Mouse (Mus musculus): ENCODE measurements around the gene Zzef1. TPM values are rescaled to one million over a fixed set of nuclear protein-coding genes. Genes with fewer than 3 reads are reported as not detected.
A peak's percentile ranks its signal among the peaks of the same experiment; 100 is the strongest.

The Zzef1 gene
- total RNA-seq, 2 experiments from 2014 or later: 49.3 to 49.4 TPM

DNA sequence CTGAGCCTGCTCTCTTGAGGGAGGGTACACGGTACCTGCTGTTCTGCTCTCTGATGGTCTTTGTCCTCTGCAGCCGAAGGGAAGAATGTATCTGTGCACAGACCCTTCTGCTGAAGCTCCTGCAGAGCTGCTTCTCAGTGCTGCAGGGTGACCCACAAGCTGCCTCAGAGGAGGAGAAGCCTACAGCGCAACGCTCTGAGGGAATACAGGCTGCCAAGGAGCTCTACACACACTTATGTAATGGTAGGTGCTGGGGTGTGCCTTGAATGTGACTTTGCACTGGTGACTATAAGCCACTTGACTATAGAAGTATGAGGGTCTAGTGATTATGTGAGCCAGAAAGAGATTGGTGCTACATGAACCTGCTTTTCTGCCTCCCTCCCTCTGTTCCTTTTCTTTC lies 57.1 kb downstream of the Zzef1 start:
- DNase-seq (ENCODE audit: extremely low spot score in 1 of 2, low spot score in 2 of 2): no peak
- intact Hi-C loops (cut with DNase I): no loop called here

DNA sequence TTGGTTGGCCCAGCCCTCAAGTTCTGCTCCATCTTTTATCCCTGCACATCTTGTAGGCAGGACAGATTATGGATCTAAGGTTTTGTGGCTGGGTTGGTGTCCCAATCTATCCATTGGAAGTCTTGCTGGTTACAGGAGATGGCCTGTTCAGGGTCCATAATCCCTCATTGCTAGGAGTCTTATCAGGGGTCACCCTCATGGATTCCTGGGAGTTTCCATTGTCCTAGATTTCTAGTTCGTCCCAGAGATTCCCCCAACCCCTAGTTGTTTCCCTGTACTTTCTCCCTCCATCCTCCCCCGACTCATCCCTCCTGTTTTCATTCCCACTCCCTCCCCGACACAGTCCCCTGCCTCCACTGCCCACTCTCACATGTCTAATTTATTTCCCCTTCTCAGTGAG lies 58.2 kb downstream of the Zzef1 start:
- DNase-seq (ENCODE audit: extremely low spot score in 1 of 2, low spot score in 2 of 2): no peak
- intact Hi-C loops (cut with DNase I): no loop called here

- no peak for DNase-seq (ENCODE audit: extremely low spot score in 1 of 2, low spot score in 2 of 2)
- intact Hi-C loops (cut with DNase I): no loop called here
These were observed 60.7 kb downstream of the Zzef1 start for GRCm38 (mm10) chr11:72856764-72857163.

DNA sequence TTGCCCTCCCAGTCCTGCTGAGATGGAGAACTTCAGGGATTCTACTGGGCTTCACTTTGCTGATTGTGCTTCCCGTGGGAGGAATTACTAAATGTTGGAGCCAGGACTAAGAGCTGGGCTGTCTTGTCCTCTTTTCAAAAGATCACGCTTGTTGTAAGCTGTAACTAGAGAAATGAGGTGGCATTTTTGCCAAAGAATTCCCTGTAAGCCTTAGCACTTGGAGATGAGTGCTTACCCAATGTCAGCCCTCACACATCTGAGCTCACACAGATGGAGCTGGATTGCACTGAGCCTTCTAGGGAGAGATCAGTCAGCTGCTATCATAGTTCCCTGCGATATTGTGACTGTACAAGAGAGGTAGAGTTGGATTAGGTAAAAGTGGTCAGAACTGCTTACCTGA lies 65.2 kb downstream of the Zzef1 start:
- intact Hi-C loops (cut with DNase I): no loop called here
- no peak for DNase-seq (ENCODE audit: extremely low spot score in 1 of 2, low spot score in 2 of 2)

- no peak for DNase-seq (ENCODE audit: extremely low spot score in 1 of 2, low spot score in 2 of 2)
- intact Hi-C loops (cut with DNase I): loop anchor here (5.0 kb wide), 1 partner anchor 46 kb away; no protein-coding TSS in a partner anchor
These were observed 70.4 kb downstream of the Zzef1 start for GRCm38 (mm10) chr11:72866446-72866845.

DNA sequence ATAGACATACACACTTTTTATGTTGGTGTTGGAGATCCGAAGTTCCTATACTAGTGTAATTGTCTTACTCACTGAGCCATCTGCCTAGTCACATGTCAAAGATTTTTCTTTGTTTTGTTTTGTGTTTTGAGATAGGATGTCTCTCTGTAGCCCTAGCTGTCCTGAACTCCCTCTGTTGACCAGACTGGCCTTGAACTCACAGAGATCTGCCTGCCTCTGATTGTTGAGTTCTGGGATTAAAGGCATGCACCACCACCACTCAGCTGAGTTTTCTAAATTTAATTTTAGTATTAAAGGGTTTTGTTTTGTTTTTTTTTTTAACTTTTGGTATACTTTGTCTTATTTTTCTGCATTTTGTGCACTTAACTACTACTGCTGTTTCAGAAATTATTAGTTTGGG lies 76.0 kb downstream of the Zzef1 start:
- no peak for DNase-seq (ENCODE audit: extremely low spot score in 1 of 2, low spot score in 2 of 2)
- intact Hi-C loops (cut with DNase I): no loop called here

DNA sequence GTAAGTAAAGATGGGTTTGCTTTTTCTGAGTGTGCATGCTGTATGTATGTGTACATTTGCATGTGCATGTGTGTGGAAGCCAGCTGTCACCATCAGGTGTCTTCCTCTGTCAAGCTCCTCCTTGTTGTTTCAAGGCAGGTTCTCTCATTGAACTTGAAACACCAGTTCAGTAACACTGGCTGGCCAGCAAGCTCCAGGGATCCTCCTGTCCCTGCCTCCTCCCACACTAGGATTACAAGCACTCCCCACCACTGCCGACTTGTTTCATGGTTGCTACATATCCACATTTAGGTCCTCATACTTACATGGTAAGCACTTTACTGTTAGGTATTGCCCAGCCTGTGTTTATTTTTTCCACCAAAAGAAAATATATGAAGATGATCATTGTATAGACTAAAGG lies 96.6 kb downstream of the Zzef1 start:
- intact Hi-C loops (cut with DNase I): no loop called here

GRCm38 (mm10) chr11:72908391-72908790 lies 112.4 kb downstream of the Zzef1 start:
- intact Hi-C loops (cut with DNase I): no loop called here

More for the DNA sequence above, 96.6 kb downstream of the Zzef1 start:
- DNase-seq (ENCODE audit: extremely low spot score in 1 of 2, low spot score in 2 of 2): no peak

GRCm38 (mm10) chr11:72917299-72917996 lies 121.4 kb downstream of the Zzef1 start:
- intact Hi-C loops (cut with DNase I): loop anchor here (10.0 kb wide), 1 partner anchor 163 kb away; no protein-coding TSS in a partner anchor
- no peak for DNase-seq (ENCODE audit: extremely low spot score in 1 of 2, low spot score in 2 of 2)

More at GRCm38 (mm10) chr11:72908391-72908790, 112.4 kb downstream of the Zzef1 start:
- no peak for DNase-seq (ENCODE audit: extremely low spot score in 1 of 2, low spot score in 2 of 2)

DNA sequence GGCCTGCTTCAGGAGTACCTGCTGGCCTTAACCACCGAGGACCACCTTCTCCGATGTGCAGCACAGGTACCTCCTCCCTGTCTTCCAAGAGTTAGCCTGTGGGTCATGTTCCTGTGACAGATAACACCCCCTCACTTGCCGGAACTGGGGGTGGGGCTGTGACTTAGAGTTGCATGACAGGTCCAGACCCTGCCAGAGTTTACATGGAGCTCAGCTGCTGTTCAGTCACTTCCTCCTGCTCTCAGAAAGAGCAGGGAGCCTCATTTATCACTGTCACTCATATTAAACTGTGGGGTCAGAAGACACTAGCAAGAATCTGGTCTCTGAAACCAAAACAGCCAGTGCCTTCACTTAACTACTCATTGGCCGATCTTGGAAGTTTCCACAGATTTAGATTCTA lies 127.1 kb downstream of the Zzef1 start:
- no peak for DNase-seq (ENCODE audit: extremely low spot score in 1 of 2, low spot score in 2 of 2)
- intact Hi-C loops (cut with DNase I): no loop called here

DNA sequence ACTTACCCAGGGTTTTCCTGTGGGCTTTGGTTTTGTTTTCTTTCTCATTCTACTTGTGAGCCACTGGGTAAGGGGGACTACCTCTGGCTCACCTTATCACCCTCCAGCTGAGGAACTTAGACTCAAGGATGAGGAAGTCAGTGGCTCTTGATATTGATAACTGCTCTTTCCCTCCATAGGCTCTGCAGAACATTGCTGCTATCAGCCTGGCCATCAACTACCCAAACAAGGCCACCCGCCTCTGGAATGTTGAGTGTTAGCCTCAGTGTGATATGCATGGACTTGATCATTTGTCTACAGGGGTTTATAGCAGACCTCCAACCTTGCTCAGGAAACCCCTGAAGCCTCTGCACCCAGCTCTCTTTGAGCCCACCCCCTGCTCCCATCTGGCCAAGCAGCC lies 128.4 kb downstream of the Zzef1 start:
- DNase-seq (ENCODE audit: extremely low spot score in 1 of 2, low spot score in 2 of 2): no peak
- intact Hi-C loops (cut with DNase I): no loop called here

GRCm38 (mm10) chr11:72925067-72925466 lies 129.0 kb downstream of the Zzef1 start:
- intact Hi-C loops (cut with DNase I): loop anchor here (5.0 kb wide), 2 partner anchors 77 to 112 kb away; no protein-coding TSS in a partner anchor
- DNase-seq (ENCODE audit: extremely low spot score in 1 of 2, low spot score in 2 of 2): no peak

- DNase-seq (ENCODE audit: extremely low spot score in 1 of 2, low spot score in 2 of 2): peak in 1 of 2 experiments; percentile 72
- intact Hi-C loops (cut with DNase I): loop anchor here (5.0 kb wide), 2 partner anchors 76 to 111 kb away; no protein-coding TSS in a partner anchor
These were observed 130.3 kb downstream of the Zzef1 start for GRCm38 (mm10) chr11:72926226-72926890.

GRCm38 (mm10) chr11:72928516-72928915 lies 132.5 kb downstream of the Zzef1 start:
- intact Hi-C loops (cut with DNase I): loop anchor here (5.0 kb wide), 2 partner anchors 74 to 109 kb away; no protein-coding TSS in a partner anchor
- peak in 1 of 2 experiments; percentile 45 for DNase-seq (ENCODE audit: extremely low spot score in 1 of 2, low spot score in 2 of 2)

- peak in 1 of 2 experiments; percentile 61 for DNase-seq (ENCODE audit: extremely low spot score in 1 of 2, low spot score in 2 of 2)
- intact Hi-C loops (cut with DNase I): no loop called here
These were observed 144.4 kb downstream of the Zzef1 start for GRCm38 (mm10) chr11:72940208-72941143.

DNA sequence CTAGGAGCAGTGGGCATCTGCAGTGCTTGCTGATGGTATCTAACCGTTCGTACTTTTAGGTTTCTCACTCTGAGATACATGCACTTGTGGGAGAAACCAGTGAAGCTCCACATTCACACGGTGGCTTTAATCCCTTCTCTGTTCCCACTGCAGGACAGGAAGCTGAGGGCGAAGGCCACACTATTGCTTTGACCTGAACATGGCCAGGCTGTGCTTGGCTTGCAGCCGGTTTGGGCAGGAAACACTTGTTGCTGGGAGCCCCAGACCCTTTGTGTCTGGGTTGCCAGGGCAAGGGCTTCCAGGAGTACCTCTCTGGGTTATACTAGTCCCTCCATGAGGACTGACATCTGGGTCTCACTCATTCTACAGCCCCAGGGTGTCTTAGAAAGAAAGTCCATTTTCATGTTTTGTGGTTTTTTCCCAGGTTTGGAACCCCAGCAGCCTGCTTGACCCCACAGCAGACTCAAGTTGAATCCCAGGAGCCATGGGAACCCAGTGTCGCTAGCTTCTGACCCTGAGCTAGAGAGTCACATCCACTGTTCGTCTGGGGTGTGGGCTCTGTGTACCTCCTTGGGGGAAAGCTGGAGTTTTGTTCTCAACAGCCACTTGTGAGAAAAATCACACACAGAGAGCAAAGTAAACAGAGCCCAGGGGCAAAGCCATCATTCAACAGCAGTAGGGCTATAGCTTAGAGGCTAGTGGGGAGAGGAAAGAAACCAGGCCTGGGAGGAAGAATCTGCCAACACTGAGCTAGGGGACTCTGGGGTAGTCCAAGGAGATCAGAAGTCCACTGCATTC lies 149.2 kb downstream of the Zzef1 start:
- intact Hi-C loops (cut with DNase I): no loop called here
- DNase-seq (ENCODE audit: extremely low spot score in 1 of 2, low spot score in 2 of 2): peak in 1 of 2 experiments; percentile 68

DNA sequence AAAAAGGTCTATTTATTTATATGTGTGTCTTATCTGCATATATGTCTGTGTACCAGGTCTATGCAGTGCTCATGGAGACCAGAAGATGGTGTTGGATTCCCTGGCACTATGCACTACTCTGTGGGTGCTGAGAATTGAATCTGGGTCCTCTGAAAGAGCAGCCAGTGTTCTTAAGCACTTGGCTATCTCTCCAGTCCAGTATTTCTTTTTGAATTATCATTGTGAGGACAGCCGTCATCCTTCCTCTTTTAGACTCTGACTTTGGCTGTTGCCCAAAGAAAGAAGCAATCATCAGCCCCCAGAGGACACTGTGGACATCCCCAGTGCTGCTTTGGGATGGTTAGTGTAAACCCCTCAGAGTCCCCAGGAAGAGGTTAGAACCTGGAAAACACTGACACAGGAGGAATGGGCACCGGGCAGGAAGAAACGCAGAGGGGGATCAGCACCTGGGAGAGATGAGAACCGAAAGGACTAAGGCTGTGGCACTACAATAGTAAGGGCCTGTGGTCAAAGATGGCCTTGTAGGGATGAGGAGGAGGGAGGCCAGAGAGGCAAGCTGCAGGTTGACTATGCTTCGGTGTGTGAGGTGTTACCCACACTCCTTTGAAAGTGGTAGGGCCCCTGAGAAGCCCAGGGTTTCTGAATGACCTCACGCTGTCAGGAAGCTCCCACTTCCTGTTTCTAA lies 150.0 kb downstream of the Zzef1 start:
- no peak for DNase-seq (ENCODE audit: extremely low spot score in 1 of 2, low spot score in 2 of 2)
- intact Hi-C loops (cut with DNase I): no loop called here
